Mouse (Mus musculus) regulatory T cell (primary cell): ENCODE results near the gene Lrmp.

Experiments used
- in situ Hi-C: fragments of 300-600 bp; cut with MboI, MseI; formaldehyde crosslinking; loops from one replicate; pipeline ENCODE4 v1.15.1; 2025; ENCODE audit warnings: high pct_unique_total_duplicates

Lrmp gene

DNA sequence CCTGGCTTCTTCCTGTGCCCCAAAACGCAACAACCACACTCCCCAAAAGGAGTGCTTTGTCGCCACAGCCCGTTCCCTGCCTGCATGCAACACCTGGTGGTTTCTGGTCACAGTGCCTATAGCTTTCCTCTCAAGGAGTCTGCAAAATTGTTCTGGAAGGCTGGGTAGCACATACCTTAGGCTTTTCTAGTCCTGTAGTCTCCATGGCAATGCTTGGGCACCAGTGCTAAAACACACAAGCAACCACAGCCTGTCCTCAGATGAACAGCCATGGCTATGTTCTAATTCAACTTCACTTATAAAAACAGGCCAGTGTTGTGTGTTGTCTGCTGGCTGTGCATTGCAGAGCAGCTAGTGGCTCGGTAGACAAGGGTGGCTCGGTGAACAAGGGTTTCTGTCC lies 21.4 kb downstream of the Lrmp start:
- in situ Hi-C loops, result loop anchor here (5.0 kb wide), 1 partner anchor 50 kb away; no protein-coding TSS in a partner anchor

DNA sequence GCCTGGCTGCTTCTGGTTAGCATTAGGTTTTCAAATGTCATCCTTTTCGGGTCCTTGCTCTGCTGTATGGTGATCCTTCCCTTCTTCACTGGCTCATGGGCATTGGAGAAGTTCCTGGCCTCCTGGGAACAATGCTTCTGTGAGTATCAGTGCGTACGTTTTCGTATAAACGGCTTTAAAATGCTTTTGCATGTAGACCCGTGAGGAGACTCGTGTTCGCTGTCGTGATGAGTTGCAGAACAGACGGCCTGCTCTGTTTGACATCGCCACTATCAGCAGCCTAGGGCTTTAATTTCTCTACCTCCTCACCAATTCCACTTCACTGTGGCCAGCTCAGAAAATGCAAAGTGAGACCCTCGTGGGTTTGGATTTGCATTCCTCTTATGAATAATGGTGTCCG lies 23.8 kb downstream of the Lrmp start:
- in situ Hi-C loops, result loop anchor here (5.0 kb wide), 1 partner anchor 48 kb away; no protein-coding TSS in a partner anchor

DNA sequence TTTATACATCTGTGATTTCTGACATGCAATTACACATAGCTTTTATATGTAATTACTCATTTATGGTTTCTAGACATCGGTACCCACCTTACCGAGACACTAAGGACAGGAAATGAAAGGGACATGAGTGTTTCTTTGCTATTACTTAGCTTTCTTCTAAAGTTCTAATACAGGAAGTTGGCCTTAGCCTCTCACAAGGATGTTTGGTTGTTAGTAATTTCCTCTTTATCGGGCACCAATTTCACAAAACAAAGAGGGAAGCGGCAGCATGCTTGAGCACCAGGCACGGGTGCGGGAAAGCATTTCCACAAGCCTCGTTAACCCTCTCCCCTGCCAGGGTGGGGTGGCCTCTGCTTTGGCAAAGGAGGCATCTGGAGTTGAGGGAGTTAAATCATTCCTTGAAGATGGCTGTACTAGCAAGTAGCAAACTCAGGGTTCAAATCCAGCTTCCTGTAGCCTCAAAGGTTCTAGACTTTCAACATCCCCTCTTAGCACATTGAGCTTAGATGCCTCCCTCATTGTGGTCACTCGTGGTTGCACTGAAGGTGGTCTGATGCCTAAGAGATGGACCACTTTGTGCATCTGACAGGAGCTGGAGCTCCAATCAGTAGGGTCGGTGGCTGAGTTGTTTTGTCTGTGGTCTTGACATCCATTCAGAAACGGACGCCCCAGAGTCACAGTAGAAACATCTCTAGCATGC lies 24.5 kb downstream of the Lrmp start:
- in situ Hi-C loops, result loop anchor here (5.0 kb wide), 1 partner anchor 47 kb away; no protein-coding TSS in a partner anchor

DNA sequence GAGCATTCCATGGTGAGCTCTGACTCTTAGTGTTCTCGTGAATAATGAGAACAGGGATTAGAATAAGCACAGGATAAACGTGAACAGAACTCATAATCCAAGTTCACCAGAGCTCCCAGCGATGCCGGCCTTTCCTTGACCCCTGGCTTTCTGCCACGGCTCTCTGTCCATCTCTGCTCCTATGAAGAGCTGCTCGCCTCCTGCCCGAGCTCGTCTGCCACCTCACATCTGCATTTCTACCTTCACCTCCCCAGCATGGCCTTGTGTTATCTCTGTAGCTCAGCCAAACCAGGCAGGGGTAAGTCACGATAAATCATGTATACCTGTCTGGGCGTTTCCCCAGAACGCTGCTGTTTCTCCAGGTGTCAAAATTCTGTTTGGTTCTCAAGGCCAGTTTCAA lies 25.3 kb downstream of the Lrmp start:
- in situ Hi-C loops, result no loop called here

GRCm38 (mm10) chr6:145141827-145142226 lies 26.4 kb downstream of the Lrmp start:
- in situ Hi-C loops, result no loop called here

DNA sequence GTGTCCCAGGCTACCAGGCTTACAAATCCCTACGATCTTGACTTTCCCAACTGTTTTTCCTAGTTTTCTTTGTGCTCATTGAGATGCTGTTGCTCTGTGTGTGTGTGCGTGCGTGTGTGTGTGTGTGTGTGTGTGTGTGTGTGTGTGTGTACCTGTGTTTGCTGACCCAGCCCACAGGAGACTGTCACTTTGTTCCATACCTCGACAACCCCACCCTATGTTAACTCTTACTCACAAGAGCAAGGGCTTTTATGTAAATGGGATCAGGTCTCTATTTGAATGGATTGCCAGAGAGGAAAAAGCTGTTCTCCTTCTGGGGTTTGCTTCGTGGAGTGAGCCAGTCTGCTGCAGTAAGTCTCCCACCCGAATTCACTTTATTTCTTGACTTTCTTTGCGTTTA lies 29.7 kb downstream of the Lrmp start:
- in situ Hi-C loops, result no loop called here

- in situ Hi-C loops, result no loop called here
These were observed 32.3 kb downstream of the Lrmp start for GRCm38 (mm10) chr6:145147716-145148115.

- in situ Hi-C loops, result no loop called here
These were observed 33.6 kb downstream of the Lrmp start for GRCm38 (mm10) chr6:145149054-145149453.

GRCm38 (mm10) chr6:145158619-145159018 lies 43.2 kb downstream of the Lrmp start:
- in situ Hi-C loops, result no loop called here

GRCm38 (mm10) chr6:145160581-145160980 lies 45.1 kb downstream of the Lrmp start:
- in situ Hi-C loops, result no loop called here

DNA sequence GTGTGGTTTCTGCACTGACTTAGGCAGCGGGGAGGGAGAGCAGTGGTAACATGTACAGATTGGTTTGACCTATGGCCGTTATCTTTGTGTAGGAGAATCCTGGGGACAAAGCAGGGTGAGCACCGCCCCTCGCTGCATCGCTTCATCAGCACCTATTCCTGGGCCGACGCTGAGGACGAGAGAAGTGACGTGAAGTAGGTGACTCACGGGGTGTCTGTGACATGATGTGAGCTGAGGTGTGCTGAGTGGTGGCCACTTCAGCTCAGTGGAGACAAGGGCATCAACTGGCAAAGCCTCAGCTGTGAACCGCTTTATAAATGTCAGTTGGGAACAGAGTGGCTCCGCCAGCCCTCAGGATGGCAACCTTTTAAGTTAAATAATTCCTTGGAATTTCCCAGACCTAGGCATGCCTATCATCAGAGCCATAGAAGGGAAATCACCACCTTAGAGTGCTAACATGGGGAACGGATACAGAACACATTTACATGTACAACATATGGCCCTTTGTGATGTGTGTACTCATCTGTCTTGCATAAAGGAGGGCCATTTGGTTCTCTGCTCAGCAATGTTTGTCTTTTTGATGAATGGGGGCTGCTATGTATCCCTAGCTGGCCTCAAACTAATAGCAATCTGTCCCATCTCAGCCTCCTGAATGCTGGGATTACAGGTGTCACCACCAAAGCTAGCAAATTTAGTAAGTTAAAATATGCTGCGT lies 56.6 kb downstream of the Lrmp start:
- in situ Hi-C loops, result no loop called here

DNA sequence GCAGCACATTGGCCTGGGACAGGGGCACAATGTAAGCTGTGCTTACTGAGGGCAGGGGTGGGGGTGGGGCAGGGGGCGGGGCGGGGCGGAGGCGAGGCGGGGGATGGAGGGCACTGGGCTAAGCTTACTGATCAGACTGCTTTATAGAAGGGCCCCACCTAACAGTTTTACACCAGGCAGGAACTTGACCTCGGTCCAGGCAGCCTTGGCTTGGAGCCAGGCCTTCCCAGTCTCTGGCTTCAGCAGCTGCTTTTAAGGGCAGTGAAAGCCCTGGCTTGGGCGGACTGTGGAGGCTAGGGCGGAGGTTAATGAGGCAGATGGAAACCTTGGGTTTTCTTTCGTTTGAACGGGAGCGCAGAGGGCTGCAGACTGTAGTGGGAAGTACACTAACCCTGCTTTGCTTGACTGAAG lies 58.3 kb downstream of the Lrmp start:
- in situ Hi-C loops, result no loop called here

- in situ Hi-C loops, result no loop called here
These were observed 60.1 kb downstream of the Lrmp start for GRCm38 (mm10) chr6:145175571-145175981.

DNA sequence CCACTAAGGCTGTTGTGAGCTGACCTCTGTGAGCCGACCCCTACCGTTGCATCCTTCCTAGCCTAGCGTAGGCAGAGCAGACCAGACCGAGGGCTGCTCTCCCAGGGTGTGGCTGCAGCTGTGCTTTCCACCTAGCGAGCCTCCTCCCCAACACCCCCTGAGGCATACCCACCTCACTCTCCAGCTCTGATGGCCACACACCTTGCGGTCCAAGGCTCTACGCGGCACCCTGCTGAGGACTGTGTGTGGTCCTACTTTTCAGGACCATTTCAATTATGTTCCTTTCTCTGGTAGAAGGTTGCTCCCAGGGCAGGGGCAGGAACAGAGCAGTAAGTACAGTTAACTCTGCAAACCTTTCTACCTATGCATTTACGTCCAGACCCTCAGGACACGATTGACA lies 61.0 kb downstream of the Lrmp start:
- in situ Hi-C loops, result no loop called here

GRCm38 (mm10) chr6:145179665-145180064 lies 64.2 kb downstream of the Lrmp start:
- in situ Hi-C loops, result no loop called here

DNA sequence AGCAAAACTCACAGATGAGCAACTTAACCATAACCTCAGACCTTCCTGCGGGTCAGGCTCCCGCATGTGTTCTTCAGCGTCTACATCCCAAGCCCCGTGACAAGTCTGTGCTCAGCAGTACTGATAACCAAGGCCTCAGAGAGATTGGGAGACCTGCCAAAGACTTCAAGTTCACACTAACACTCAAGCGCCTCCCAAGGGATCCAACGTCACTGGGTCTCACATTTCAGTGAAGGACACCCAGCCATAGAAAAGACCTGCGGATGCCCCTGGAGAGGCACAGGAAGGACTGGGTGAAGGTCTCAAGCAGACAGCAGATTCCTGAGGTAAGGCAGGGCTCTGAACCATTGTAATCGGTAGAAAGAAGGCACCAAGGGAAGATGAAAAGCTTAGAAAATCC lies 66.6 kb downstream of the Lrmp start:
- in situ Hi-C loops, result no loop called here

- in situ Hi-C loops, result loop anchor here (5.0 kb wide), 1 partner anchor 49 kb away; no protein-coding TSS in a partner anchor
These were observed 70.6 kb downstream of the Lrmp start for GRCm38 (mm10) chr6:145186096-145186495.

DNA sequence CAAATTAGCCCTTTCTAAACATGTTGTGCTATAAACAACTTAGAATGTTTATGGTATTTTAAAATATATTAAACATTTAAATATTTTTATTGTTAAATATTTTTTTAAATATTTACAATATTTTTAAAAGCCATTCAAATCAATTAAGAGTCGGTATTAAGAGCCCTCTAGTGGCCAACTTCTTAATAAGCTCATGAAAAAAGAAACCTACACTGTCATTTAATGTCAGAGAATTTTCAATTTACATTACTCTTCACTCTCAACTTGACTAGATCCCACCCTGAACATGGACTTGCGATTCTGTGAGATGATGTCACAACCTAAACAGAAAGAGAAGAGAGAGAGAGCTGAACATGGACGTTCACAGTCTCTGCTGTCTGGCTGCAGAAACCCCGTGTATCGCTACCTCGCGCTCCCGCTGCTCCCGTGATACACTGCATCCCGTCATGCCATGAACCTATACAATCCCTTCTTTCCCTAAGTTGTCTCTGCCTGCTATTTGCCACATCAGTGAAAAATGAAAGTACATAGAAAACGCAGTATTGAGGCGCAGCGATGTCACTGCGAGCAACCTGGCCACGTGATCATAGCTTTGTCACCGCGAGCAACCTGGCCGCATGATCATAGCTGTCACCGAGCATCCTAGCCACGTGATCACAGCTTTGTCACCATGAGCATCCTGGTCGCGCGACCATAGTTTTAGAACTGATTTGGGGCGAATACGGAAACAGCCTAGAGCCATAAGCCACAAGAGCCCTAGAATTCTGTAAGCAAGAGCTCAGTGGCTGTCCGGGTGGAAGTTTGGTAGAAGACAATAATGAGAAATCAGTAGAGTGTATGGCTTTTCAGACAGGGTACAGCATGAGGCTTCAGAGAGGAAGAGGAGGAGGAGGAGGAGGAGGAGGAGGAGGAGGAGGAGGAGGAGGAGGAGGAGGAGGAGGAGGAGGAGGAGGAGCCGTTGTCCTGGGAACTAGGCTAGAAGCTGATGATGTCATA lies 71.9 kb downstream of the Lrmp start:
- in situ Hi-C loops, result loop anchor here (5.0 kb wide), 1 partner anchor 50 kb away; no protein-coding TSS in a partner anchor

- in situ Hi-C loops, result loop anchor here (5.0 kb wide), 1 partner anchor 101 kb away; no protein-coding TSS in a partner anchor
These were observed 77.6 kb downstream of the Lrmp start for GRCm38 (mm10) chr6:145193038-145193437.

DNA sequence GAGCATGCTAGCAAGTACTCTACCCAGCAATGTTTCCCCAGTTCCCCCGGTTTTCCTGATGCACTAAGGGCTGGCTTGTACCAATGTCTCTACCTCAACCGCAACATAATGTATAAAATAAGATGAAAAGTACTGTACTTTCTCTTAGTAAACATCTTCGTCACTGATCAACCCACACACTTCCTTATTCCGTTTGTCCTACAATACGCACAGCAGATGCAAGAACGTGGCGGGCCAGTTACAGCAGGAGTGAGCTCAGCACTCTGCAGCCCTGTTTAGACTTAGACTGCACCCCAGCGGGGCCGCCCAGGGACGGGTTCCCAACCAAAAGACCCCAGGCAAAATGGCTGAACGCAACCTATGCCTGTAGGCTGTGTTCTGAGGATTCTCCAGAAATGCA lies 78.0 kb downstream of the Lrmp start:
- in situ Hi-C loops, result loop anchor here (5.0 kb wide), 1 partner anchor 101 kb away; no protein-coding TSS in a partner anchor

GRCm38 (mm10) chr6:145197949-145198686 lies 82.7 kb downstream of the Lrmp start:
- in situ Hi-C loops, result loop anchor here (5.0 kb wide), 1 partner anchor 149 kb away; no protein-coding TSS in a partner anchor
